Mouse (Mus musculus): ENCODE results near the gene Sfta2. TPM values are rescaled to one million over a fixed set of nuclear protein-coding genes. Genes with fewer than 3 reads are reported as not detected.

Gene Sfta2
- polyA plus RNA-seq, 2 experiments: not detected

GRCm38 (mm10) chr17:35569091-35569944 is 32.0 kb upstream of the Sfta2 start:
- ATAC-seq (ENCODE audit: insufficient read depth): no peak
- Histone ChIP-seq H3K4me3 (ENCODE audit: insufficient read depth in 1 of 2, low read depth in 2 of 2, low read length in 2 of 2) (no peak overlapping the region), H3K9ac (replicated peaks) (no peak overlapping the region)

GRCm38 (mm10) chr17:35570836-35571235 is 30.5 kb upstream of the Sfta2 start:
- Histone ChIP-seq H3K36me3 (replicated peaks; ENCODE audit: control insufficient read depth, insufficient read depth, low read depth) (no peaks in the 10 kb centered on the region), H3K27ac (no peak overlapping the region), H3K4me1 (replicated peaks; ENCODE audit: control insufficient read depth in 2 of 2, insufficient read depth in 2 of 2, low read length in 1 of 2) (no peaks in the 10 kb centered on the region), H3K27me3 (ENCODE audit: control insufficient read depth, insufficient read depth, low read length) (peaks cover 10% of the 10 kb centered on the region), H3K4me2 (ENCODE audit: low read depth) (no peak overlapping the region), H3K9me3 (ENCODE audit: control insufficient read depth, low read length) (no peaks in the 10 kb centered on the region), H3K9ac (replicated peaks) (no peak overlapping the region), H3K4me3 (ENCODE audit: insufficient read depth in 1 of 2, low read depth in 2 of 2, low read length in 2 of 2) (no peak overlapping the region)
- TF ChIP-seq CTCF (IDR thresholded peaks at IDR 0.05; ENCODE audit: low read depth) (no peak), EP300 (IDR thresholded peaks at IDR 0.05; ENCODE audit: low read depth) (no peak)
- ATAC-seq (ENCODE audit: insufficient read depth) (no peak), DNase-seq (ENCODE audit: low read depth in 3 of 3, low spot score in 3 of 3) (no peak)
- WGBS (ENCODE audit: insufficient replicate concordance): 66% methylated on average over 14 of the region's 14 CpGs

More at GRCm38 (mm10) chr17:35569091-35569944, 32.0 kb upstream of the Sfta2 start:
- H3K36me3 ChIP-seq (replicated peaks; ENCODE audit: control insufficient read depth, insufficient read depth, low read depth): no peaks in the 10 kb centered on the region
- DNase-seq (ENCODE audit: low read depth in 3 of 3, low spot score in 3 of 3): no peak
- no peaks in the 10 kb centered on the region for H3K9me3 ChIP-seq (ENCODE audit: control insufficient read depth, low read length)
- WGBS (ENCODE audit: insufficient replicate concordance): 7% methylated on average over 28 of the region's 28 CpGs
- TF ChIP-seq EP300 (IDR thresholded peaks at IDR 0.05; ENCODE audit: low read depth) (no peak), CTCF (IDR thresholded peaks at IDR 0.05; ENCODE audit: low read depth) (no peak)
- H3K4me1 ChIP-seq (replicated peaks; ENCODE audit: control insufficient read depth in 2 of 2, insufficient read depth in 2 of 2, low read length in 1 of 2): no peaks in the 10 kb centered on the region
- H3K27me3 ChIP-seq (ENCODE audit: control insufficient read depth, insufficient read depth, low read length): peaks cover 10% of the 10 kb centered on the region
- no peak overlapping the region for H3K27ac ChIP-seq
- no peak overlapping the region for H3K4me2 ChIP-seq (ENCODE audit: low read depth)

DNA sequence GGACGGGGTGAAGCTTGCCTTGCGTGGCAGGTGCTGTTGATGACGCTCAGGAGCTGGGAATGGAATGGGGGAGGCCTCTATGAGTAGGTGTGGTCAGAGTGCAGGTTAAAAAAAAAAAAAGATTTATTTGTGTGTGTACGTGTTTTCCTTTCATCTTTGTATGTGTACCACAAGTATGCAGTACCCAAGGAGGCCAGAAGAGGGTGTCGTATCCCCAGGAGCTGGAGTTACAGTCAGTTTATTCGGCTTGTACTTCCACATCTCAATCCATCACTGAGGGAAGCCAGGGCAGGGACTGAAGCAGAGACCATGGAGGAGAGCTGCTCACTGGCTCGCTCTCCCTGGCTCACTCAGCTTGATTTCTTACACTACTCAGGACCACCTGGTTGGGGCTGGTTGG is 29.9 kb upstream of the Sfta2 start:
- 70% methylated on average over 7 of the region's 7 CpGs for WGBS (ENCODE audit: insufficient replicate concordance)
- Histone ChIP-seq H3K27ac (no peak overlapping the region), H3K9ac (replicated peaks) (no peak overlapping the region), H3K36me3 (replicated peaks; ENCODE audit: control insufficient read depth, insufficient read depth, low read depth) (no peaks in the 10 kb centered on the region), H3K4me1 (replicated peaks; ENCODE audit: control insufficient read depth in 2 of 2, insufficient read depth in 2 of 2, low read length in 1 of 2) (no peaks in the 10 kb centered on the region), H3K9me3 (ENCODE audit: control insufficient read depth, low read length) (no peaks in the 10 kb centered on the region), H3K4me3 (ENCODE audit: insufficient read depth in 1 of 2, low read depth in 2 of 2, low read length in 2 of 2) (no peak overlapping the region), H3K4me2 (ENCODE audit: low read depth) (no peak overlapping the region), H3K27me3 (ENCODE audit: control insufficient read depth, insufficient read depth, low read length) (peaks cover 10% of the 10 kb centered on the region)
- ATAC-seq (ENCODE audit: insufficient read depth) (no peak), DNase-seq (ENCODE audit: low read depth in 3 of 3, low spot score in 3 of 3) (no peak)
- TF ChIP-seq CTCF (IDR thresholded peaks at IDR 0.05; ENCODE audit: low read depth) (peak; percentile 31; the same call in 1 of the 2 replicates), EP300 (IDR thresholded peaks at IDR 0.05; ENCODE audit: low read depth) (no peak)

DNA sequence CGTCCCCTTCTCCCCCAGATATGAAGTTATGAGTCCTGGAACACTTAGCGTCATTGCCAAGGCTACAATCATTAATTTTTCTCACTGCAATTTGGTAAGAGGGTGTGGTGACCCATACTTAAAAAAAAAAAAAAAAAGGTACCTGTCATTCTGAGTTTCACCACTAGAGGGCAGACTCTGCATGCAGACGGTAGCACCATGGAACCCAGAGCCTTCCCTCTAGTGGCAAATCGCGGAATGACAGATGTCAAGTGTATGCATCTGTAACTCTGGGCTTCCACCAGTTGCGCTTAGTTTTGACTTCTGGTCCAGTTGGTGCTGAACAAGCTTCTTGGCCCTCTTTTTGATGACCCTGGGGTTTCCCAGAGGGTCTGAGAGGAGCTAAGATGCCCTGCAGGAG is 23.1 kb upstream of the Sfta2 start:
- H3K4me1 ChIP-seq (replicated peaks; ENCODE audit: control insufficient read depth in 2 of 2, insufficient read depth in 2 of 2, low read length in 1 of 2): no peaks in the 10 kb centered on the region
- H3K27ac ChIP-seq: no peak overlapping the region
- ATAC-seq (ENCODE audit: insufficient read depth): no peak
- no peak overlapping the region for H3K4me2 ChIP-seq (ENCODE audit: low read depth)
- no peak overlapping the region for H3K9ac ChIP-seq (replicated peaks)
- no peaks in the 10 kb centered on the region for H3K27me3 ChIP-seq (ENCODE audit: control insufficient read depth, insufficient read depth, low read length)
- no peaks in the 10 kb centered on the region for H3K36me3 ChIP-seq (replicated peaks; ENCODE audit: control insufficient read depth, insufficient read depth, low read depth)
- TF ChIP-seq CTCF (IDR thresholded peaks at IDR 0.05; ENCODE audit: low read depth): peak; percentile 100
- TF ChIP-seq EP300 (IDR thresholded peaks at IDR 0.05; ENCODE audit: low read depth): no peak
- no peaks in the 10 kb centered on the region for H3K9me3 ChIP-seq (ENCODE audit: control insufficient read depth, low read length)
- H3K4me3 ChIP-seq (ENCODE audit: insufficient read depth in 1 of 2, low read depth in 2 of 2, low read length in 2 of 2): no peak overlapping the region
- DNase-seq (ENCODE audit: low read depth in 3 of 3, low spot score in 3 of 3): peak; percentile 73 to 76 (median 75)
- 16% methylated on average over 6 of the region's 6 CpGs for WGBS (ENCODE audit: insufficient replicate concordance)

GRCm38 (mm10) chr17:35582900-35583299 is 18.4 kb upstream of the Sfta2 start:
- no peak overlapping the region for H3K4me2 ChIP-seq (ENCODE audit: low read depth)
- no peak overlapping the region for H3K4me3 ChIP-seq (ENCODE audit: insufficient read depth in 1 of 2, low read depth in 2 of 2, low read length in 2 of 2)
- H3K9ac ChIP-seq (replicated peaks): no peak overlapping the region
- H3K27ac ChIP-seq: no peak overlapping the region
- DNase-seq (ENCODE audit: low read depth in 3 of 3, low spot score in 3 of 3): no peak
- TF ChIP-seq EP300 (IDR thresholded peaks at IDR 0.05; ENCODE audit: low read depth) (no peak), CTCF (IDR thresholded peaks at IDR 0.05; ENCODE audit: low read depth) (peak; percentile 80)
- ATAC-seq (ENCODE audit: insufficient read depth): no peak
- no peaks in the 10 kb centered on the region for H3K4me1 ChIP-seq (replicated peaks; ENCODE audit: control insufficient read depth in 2 of 2, insufficient read depth in 2 of 2, low read length in 1 of 2)
- no peaks in the 10 kb centered on the region for H3K27me3 ChIP-seq (ENCODE audit: control insufficient read depth, insufficient read depth, low read length)
- WGBS (ENCODE audit: insufficient replicate concordance): 78% methylated on average over 1 of the region's 1 CpGs
- no peaks in the 10 kb centered on the region; the same call in 1 of the 2 replicates for H3K9me3 ChIP-seq (ENCODE audit: control insufficient read depth, low read length)
- H3K36me3 ChIP-seq (replicated peaks; ENCODE audit: control insufficient read depth, insufficient read depth, low read depth): no peaks in the 10 kb centered on the region

All from liver, embryonic 14.5 days (tissue).